Mouse (Mus musculus): Measurements from ENCODE around the gene Rab5b.
A peak's percentile ranks its signal among the peaks of the same experiment; 100 is the strongest.

Rab5b gene

DNA sequence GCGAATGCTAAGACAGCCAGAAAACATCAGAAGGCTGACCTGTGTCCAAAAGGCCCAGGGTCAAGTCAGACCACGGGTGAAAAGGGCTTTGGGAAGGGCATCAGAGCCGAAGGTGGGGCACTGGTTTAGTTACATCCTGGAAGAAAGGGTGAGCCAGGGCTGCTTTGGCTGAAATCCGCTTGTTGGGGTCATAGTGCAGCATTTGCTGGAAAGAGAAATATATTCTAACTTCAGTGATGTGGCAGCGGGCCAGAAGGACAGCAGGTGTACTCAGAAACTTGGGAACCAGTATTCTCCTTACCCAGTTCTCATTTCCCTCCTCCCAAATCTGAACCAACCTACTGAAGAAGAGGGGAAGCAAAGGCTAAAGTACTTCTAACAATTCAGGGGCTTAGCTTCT is 2.9 kb upstream of the Rab5b start:
- DNase-seq (ENCODE audit: low spot score in 2 of 2) = no peak

DNA sequence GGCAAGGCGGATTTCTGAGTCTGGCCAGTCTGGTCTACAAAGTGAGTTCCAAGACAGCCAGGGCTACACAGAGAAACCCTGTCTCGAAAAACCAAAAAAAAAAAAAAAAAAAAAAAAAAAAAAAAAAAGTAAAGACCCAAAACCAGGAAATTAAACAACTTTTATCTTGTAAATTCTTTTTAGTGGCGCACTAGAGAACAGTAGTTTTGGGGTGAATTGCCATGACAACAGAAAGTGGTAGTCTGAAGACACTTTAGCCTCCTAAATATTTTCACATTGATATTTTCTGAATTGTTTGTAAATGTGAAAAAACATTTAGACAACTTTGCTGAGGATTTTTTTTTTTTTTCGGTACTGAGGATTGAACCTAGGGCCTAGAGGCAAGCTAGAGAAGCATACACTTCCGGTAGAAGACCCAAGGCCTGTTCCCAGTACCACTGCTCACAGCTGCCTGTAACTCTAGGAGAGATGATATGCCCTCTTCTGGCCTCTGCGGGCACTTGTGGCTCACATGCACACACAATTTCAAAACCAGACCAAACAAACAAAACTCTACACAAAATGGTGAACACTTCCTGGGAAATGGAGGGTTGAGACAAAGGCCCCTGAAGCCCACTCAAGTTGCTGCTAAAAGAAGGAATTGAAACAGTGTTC is 1.1 kb upstream of the Rab5b start:
- no peak for DNase-seq (ENCODE audit: low spot score in 2 of 2)

DNA sequence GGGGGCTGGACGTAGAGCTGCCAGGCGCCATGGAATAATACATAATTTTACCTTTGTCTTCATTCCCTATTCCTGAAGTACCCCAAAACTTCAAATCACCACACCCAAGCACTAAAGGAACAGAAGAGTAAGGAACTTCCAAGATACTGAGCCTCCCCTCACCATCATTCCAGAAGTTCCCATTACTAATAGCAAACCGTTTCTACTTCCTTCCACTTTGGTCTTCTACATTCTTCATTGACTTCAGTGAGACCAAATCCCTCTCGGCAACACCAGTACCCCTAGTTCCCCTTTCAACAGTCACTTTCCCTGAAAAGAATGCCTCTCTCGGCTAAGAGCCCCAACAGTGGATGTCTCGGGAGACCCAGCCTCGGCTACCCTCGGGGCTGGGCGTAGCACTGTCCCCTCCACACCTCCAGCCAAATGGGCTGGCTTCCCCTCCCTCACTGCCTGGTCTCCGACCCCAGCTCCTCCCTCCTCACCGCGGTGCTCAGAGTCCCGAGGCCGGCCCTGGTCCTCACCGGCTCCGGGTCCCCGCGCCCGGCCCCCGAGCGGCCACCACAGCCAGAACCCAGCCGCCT is 563 bp downstream of the Rab5b start:
- no peak for DNase-seq (ENCODE audit: low spot score in 2 of 2)

DNA sequence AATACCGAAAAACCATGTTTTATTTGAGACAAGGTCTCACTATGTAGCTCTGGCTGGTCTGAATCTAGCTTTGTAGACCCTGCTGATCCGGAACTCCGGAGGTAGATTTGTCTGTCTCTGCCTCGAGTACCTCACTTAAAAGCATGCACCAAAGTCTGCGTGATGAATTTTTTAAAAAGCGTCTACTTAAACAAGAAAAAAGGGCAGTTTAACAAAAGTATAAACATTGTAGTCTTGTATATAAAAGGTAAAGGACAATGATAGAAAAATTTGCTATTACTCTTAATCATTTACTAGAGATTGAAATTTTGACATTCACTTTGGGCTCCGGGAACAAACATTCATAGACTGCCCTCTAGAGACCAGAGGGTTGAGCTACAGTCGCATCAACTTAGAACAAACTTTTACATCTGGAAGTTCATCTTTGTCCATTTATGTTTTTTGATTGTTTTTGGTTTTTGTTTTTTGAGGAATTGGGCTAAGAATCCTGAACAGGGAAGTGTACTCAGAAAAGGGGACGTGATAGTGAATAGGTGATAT is 21.5 kb downstream of the Rab5b start:
- peak in 1 of 2 experiments; percentile 28 for DNase-seq (ENCODE audit: low spot score in 2 of 2)

DNA sequence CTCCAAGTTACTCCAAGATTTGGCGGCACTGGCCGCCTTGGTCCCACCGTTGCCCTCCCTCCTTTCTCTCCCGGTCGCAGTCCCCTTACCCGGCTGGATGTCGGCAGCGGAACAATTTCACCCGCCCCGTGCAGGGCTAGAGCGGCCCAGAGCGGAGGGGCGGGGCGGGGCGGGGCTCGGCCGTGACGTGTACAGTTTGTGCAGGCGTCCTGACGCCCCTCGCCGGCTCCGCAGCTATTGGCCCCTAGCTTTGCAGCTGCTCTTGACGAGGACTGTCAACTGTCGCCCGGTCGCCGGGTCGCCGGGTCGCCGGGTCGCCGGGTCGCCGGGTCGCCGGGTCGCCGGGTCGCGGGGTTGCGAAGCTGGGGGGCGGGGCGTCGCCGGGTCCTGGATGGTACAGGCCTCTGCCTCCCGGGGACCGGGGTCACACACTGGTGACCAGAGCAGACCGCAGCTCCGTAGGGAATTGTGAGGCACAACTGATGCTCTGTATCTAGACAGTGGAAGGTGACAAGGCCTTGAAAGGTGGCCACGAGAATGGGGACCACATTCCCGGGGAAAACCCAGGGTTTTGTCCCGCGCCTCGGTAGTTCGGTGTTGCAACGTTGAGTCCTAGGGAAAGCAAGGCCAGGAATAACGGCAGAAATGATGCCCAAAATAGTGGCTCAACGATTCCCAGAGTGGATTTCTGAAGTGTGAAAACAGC is 22.1 kb downstream of the Rab5b start, which contains the start of gene Suox:
TSS of gene Suox (minus strand) at position 311 of the 706 bp plus-strand sequence.
- DNase-seq (ENCODE audit: low spot score in 2 of 2) = peak; percentile 79 to 81

DNA sequence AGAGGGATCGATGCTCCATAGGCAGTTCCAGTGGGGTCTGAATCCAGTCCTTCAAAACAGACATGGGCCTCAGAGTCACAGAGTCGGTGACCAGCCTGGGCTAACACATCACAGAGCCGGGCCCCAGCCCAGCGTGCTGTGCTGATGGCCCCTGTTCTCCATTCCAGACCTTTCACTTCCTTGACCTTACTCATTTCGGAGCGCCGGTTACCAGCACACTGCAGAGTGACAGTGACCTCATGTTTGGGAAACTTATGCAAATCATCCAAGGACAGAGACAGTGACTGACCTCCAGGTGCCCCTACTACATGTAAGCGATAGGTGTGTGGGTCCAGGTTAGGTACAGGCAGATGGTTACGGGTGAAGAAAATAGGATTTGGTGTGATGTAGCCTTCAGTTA is 24.9 kb downstream of the Rab5b start:
- no peak for DNase-seq (ENCODE audit: low spot score in 2 of 2)

DNA sequence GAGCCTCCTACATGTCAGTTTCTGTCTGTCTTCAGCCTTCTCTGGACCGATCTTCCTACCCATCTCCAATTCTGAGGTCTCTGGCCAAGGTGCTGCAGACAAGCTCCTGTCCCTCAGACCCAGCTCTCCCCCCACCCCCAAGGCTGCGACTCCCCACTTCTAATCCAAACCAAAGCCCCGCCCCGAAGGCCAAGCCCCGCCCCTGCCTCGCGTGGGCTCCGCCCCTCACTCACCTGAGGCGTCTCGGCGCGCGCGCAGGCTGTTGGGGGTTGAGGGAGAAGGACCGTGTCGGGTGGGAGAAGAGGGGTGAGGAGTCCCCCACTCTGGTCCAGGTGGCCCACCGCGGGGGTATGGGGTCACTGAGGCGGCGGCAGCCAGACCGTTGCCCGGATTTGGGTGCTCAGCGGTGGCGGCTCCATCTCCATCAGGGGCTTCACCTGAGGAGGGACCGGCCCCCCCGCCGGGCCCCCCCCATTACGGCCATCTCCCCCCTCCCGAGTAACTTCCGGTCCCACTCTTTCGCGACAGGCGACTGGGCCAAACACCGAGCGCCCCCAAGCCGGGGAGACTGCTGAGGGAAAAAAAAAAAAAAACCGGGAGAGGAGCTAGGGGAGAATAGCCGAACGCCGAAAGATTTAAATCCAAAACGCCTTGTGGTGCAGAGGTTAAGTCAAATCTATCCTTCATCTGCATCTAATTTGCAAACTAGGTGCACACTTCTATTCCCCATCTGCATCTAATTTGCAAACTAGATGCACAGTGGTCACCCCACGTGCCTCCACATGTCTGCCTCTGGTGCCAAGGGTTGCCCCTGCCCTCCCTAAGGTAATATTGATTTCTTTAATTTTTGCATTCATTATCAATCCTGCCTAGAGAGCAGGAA is 27.0 kb downstream of the Rab5b start:
- peak; percentile 61 to 62 for DNase-seq (ENCODE audit: low spot score in 2 of 2)

DNA sequence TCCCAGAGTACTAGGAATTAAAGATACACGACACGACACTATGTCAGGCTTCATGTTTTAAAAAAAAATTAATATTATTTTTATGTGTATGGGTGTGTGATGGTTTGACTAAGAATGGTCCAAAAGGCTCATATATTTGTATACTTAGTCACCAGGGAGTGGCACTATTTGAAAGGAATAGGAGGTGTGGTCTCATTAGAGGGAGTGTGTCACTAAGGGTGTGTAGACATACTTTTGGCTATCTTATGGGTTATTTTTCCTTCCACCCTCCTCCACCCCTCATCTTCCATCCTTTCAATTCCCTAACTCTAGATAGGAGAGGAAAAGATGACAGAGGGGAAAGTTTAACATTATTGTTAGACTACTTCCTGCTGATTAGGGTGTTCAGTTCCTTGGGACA is 30.3 kb downstream of the Rab5b start:
- DNase-seq (ENCODE audit: low spot score in 2 of 2) = no peak

DNA sequence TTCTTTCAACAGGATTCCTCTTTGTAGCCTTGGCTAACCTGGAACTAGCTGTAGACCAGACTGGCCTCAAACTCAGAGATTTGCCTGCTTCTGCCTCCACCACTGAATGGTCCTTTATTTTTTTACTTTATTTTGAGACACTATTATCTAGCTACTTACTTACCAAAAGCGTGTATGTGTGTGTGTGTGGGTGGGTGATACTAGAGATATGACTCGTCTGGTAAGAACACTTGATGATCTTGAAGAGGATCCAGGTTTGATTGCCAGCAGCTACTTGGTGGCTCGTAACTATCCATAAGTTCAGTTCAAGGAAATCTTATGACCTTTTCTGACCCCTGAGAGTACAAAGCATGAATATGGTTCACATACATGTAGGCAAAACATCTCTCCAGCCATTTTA is 30.8 kb downstream of the Rab5b start:
- DNase-seq (ENCODE audit: low spot score in 2 of 2) = no peak

DNA sequence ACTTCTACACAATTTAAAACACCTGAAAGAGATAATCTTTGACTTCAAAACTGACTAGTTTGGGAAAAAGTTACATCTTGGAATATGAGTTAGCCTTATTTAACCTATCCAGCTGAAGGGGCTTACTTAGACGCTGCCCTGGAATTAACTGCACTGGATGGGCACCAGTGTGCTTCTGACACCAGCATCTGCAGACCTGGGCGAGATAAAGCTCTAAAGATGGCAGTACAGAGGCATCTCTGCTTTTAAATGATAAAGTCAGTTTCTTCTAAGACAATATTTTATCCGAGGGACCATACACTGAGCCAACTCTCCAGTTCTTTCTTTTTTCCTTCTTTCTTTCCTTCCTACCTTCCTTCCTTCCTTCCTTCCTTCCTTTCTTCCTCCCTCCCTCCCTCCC is 31.3 kb downstream of the Rab5b start:
- DNase-seq (ENCODE audit: low spot score in 2 of 2) = no peak

DNA sequence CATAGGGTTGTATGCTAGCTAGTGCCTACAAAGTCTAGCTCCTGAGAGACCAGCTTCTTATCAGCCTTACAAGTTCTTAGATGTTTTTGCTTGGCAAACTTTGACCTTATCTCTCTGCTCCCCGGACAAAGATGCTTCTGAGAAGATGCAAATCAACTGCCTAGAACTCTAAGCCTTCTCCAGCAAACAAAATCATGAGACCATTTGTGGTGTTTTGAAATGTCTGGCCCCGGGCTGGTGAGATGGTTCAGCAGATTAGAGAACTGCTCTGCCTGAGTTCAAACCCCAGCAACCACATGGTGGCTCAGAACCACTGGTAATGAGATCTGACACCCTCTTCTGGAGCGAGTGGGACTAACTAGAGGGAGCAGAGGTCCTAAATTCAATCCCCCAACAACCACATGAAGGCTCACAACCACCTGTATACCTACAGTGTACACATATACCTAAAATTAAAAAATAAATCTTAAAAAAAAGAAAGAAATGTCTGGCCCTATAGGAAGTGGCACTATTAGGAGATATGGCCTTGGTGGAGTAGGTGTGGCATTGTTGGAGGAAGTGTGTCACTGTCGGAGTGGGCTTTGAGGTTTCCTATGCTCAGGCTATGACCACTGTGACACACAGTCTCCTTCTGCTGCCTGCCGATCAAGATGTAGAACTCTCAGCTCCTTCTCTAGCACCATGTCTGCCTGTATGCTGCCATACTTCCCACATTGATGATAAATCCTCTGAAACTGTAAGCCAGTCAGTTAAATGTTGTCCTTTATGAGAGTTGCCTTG is 32.4 kb downstream of the Rab5b start:
- DNase-seq (ENCODE audit: low spot score in 2 of 2) = no peak

DNA sequence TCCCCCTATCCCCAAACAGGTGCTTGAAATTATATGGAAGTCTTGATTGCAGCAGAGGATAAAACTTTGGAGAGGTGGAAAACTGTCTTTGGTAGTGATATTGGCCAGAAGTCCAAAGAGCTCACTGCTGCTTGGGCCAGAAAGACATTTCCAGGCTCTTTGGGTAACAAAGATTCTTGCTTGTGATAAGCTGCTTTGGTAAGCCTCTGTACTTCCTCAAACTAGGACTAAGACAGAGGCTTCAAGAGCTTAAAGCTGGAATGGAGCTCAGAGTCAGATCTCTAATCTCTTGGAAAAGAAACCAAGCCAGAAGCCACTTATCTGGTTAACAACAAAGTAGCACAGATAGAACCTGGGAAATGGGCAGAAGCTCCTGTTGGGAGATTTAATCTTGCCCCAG is 33.6 kb downstream of the Rab5b start:
- DNase-seq (ENCODE audit: low spot score in 2 of 2) = no peak

DNA sequence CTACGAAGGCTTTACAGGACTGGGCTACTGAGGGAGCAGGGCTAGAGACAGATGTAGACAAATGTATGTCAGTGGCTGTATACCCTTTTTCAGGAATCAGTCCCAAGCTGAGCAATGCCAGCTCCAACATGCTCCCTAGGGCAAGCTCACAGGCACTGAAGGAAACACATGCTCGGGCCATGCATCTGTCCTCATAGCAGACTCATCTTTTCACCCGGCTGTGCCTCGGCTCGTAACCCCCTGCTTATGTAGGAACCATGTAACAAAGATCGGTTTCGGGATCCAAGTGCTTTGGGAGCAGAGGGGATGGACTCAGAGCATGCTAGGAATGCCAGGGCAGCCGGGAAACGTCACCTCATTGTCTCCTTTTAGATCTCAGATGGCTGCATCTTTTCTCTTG is 36.6 kb downstream of the Rab5b start:
- no peak for DNase-seq (ENCODE audit: low spot score in 2 of 2)

DNA sequence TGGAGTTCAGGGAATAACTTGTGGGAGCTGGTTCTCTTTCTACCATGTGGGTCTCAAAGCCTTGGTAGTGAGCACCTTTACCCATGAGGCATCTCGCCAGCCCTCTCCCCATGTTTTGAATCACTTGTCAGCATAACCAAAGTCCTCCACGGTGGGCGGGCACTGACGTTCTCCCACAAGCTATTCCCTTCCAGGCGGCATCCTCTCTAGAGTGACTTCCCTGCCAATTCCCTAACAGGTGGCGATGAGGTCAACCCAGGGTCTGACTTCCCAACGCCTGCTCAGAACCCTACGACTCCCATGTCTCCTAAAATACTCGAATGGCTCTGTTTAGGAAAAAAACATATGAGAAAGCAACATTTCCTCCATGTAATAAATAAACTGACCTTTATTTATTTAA is 38.2 kb downstream of the Rab5b start:
- no peak for DNase-seq (ENCODE audit: low spot score in 2 of 2)

DNA sequence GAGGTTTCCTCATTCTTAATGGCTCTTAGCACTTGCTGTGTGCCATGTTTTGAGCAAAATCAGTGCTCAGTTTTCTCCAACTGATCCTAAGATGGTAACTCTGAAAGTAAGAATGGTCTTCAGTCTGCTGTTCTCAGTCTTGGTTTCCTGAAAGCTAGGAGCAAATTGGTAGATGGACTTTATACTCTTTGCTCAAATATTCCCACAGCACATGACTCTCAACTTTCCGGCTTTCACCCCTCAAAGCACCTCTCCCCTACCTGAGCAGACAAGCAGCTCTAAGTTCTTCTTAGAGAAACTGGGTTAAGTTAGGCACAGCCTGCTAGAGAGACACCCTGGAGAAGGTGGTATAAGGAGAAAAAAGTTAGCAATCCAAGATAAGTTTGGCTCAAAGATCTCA is 39.3 kb downstream of the Rab5b start:
- no peak for DNase-seq (ENCODE audit: low spot score in 2 of 2)

DNA sequence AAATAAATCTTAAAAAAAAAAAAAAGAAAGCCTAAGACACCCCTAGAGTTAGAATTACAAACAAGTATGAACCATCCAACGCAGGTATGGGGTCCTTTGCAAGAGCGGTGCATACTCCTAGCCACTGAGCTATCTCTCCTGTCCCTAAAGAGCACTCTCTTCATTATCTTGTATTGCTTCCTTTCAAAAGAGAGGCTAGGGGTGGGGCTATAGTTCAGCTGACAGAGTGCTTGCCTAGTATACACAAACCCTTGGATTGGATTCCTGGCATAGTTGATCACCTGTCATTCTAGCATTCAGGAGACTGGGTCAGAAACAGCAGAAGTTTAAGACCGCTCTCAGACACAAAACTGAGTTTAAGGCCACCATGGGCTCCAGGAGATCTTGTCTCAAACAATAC is 40.8 kb downstream of the Rab5b start:
- DNase-seq (ENCODE audit: low spot score in 2 of 2) = no peak

DNA sequence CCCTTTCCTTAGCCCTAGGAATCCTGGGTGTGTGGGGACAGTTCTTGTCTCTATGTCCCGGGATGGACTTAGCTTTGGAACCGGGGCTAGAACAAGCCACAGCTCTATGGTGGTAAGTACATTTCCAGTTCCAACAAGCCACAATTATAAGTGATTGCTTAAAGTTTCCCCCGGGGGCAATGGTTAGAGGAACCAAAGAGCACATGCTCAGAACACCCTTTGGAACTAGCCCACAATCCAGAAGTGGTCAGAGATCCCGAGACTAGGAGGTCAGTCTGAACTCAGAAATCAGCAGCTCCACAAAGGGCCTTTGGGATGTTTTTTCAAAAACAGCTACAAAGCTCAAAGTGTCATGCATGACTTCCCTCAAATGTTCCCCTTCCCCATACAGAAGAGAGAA is 42.2 kb downstream of the Rab5b start:
- no peak for DNase-seq (ENCODE audit: low spot score in 2 of 2)

DNA sequence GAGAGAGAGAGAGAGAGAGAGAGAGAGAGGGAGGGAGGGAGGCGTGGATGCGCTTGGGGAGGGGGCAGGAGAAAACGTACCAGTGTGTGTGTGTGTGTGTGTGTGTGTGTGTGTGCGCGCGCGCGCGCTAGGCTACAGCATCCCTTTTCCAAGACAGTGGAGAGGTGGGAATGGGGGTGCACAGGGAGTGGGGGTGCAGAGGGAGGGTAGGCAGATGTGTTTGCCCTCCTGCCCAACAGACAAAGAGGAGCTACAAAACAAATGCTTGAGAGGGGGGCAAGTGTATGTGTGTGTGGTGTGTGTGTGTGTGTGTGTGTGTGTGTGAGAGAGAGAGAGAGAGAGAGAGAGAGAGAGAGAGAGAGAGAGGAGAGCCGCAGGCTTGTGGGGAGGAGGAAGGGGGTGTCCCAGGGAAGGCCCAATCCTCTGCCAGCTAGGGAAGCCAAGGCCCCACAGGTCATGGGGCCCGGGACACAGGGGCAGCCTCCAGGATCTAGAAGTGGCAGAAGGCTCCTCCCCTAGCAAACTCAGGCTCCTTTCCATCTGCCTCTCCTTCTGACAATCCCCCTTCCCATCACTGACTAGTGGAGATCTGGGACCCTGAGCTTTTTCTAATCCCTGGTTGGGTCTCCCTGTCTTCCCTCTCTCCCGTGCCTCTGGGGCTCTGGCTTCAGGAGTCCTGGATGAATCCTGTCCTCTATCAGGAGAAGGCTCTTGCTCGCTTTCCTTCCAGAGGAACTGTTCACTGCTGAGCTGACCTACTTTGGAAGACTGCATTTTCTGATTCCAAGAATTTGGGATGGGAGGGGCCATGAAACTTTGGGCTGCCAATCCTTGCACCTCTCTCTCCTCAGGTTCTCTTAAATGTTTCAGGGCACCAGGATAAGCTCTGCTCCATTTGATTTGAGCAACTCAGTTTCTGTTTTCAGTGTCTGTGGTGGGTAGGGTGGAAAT is 49.6 kb downstream of the Rab5b start:
- peak; percentile 28 to 29 for DNase-seq (ENCODE audit: low spot score in 2 of 2)

DNA sequence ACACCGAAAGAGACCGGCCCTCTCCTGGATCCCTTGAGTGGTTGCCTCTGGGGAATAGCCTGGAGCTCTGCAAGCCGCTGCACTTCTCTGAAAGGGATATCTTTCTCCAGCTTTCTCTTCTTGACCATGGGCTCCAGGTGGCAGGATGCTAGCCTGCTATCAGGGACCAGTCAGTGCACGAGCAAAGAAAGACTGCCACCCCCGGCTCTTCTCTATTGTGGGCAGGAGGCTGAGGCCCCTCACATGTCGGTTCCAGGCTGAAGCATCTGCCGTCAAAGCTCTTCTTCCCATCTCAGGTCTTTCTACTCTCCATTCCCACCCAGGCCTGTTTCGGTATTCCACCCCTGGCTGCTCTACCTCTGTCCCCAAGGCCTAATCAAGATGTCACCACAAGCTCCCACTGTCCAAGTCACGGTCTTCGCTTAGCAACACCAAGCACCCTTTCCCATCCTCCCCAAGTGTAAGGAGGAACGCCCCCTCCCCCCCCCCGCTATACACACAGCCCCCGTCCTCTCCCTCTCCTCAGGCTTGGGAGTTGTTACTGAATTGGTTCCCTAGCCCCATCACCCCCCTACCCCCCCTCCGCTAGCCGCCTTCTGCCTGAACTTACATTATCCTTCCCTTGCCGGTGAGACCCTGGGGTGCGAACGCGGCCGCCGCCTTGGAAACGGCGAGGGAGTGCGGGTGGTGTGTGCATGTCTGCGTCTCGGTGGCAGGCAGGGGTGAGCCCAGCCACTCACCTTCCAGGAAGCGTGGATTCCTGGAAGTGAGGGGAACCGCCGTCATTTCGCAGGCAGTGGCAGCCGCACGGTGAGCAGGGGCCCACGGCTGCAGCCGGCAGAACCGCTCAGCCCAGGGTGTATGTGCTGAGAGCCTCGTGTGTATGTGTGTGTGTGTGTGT is 50.7 kb downstream of the Rab5b start, which contains the start of gene Ikzf4:
TSS of gene Ikzf4 (minus strand) at position 881 of the 901 bp plus-strand sequence.
- peak; percentile 46 to 51 for DNase-seq (ENCODE audit: low spot score in 2 of 2)
